Mouse (Mus musculus) left cerebral cortex, postnatal 25 days (tissue): ENCODE measurements at regions not wholly inside any gene's neighbourhood (a gene's known extent, or its start where the extent isn't known, plus 50 kb on each side); places are given as distances from the start of the nearest gene placed in this dataset.
A peak's percentile ranks its signal among the peaks of the same experiment; 100 is the strongest.

Source experiments
- DNase-seq, 2 experiments: peaks; one replicate each; pipeline ENCODE4 v3.0.0; 2022; ENCODE audit warnings: low spot score in 2 of 2, mixed read lengths in 1 of 2
- intact Hi-C: fragments of 180-260 bp; cut with DNase I; formaldehyde crosslinking; loops from one replicate; pipeline ENCODE4 v1.15.1; 2025

DNA sequence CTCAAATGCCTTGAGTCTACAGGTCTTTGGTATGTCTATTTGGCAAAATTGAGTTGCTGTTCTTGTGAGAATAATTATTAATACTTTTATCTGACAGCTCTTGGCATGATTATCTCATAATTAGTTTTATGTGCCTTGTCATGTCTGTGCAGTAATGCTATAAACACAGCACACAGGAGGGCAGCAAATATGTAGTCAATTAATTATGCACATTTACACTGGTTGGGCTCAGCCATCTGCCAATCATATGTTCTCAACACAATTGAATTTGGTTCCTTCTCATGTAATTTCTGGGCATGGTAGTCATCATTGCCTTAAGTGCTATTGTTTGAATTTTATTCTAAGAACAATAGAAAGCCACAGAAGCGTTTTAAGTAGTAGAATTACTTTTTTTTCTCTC, 1650.7 kb upstream of the Tenm2 start:
- DNase-seq, result no peak
- intact Hi-C loops, result no loop called here

DNA sequence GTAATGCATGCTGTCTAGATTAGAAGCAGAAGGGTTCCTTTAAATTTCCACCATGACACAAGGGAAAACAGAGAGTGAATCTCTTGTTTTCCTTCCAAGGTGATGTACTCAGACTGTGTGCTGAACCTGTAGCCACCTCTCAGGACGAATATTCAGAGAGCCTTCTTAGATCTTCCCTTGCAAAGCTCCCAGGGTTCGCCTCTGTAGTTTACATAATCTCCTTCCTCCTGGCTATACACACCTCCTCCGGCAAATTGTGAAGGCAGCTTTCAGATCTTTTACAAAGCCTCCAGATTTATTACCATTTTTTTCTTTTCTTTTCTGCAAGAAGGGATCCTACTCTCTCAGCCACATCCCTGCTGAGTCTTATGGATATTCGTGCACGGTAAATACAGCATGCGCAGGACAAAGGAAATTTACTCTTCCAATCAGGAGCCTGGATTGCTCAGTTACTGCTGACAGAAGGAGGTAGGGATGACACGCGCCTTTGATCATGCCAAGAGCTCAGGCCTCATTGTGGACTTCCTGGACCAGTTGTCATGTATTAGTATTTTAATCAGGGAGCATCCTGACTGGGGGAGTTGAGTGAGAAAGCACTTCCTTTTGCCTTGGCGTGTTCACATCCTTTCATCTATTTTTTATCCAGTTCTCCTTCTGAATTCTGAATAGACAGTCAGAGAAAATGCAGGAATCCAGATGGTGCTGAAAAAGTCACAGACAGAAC, 1626.0 kb upstream of the Tenm2 start:
- intact Hi-C loops, result no loop called here
- peak; percentile 42 to 85 for DNase-seq

DNA sequence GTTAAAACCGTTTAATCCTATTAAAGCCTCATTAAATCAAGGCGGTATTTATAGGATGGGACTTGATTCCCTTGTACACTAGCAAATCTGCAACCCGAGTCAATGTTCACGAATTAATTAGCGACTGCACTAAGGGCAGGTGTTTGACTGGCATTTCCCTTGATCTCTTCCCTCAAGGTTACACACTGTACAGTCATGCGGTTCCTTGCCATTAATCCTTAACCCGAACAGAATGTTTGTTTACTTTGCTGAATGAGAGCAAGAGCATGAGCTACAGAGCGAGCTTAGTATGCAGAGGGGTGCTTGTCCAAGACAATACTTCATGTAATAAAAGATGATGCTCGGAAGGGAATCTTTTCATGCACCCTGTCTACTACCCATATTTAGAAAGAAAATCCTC, 1620.9 kb upstream of the Tenm2 start:
- no peak for DNase-seq
- intact Hi-C loops, result no loop called here

DNA sequence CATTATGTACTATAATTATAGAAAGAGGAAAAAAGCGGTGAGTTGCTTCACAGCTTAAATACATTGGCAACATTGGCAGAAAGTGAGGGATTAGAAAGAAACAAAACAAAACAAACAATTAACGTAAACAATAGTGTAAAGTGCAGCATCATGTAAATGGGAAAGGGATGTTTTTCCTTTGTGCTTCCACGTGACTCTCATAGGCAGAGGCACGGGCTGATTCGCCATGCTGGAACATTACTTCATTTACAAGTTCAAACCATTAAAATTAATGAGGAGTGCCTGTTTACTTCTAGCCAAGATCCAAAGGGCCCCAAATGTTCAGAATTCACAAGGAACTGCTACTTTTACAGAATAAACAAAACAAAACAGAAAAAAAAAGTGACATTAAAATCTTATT, 1593.4 kb upstream of the Tenm2 start:
- intact Hi-C loops, result no loop called here
- DNase-seq, result no peak

DNA sequence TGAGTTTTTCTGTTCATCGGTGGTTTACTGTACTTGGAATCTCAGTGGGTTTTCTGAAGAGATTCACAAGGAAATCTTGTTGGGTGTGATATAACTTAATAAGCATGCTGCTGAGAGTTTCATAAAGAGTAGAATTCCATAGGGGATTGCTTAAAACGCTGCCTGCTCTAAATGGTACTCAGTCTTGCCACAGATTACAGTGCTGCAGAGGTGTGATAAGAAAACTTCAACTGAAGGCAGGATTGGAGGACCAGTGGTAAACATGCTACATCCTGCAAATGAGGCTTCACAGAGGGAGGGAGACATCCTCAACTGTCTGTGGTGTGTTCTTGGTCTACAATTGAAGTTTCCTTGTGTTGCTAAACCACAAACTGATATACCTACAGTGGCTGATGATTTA, 1592.6 kb upstream of the Tenm2 start:
- intact Hi-C loops, result no loop called here
- no peak for DNase-seq

GRCm38 (mm10) chr11:38825172-38825753, 1589.5 kb upstream of the Tenm2 start:
- DNase-seq, result no peak
- intact Hi-C loops, result no loop called here

GRCm38 (mm10) chr11:38818141-38818540, 1582.4 kb upstream of the Tenm2 start:
- DNase-seq, result no peak
- intact Hi-C loops, result no loop called here

DNA sequence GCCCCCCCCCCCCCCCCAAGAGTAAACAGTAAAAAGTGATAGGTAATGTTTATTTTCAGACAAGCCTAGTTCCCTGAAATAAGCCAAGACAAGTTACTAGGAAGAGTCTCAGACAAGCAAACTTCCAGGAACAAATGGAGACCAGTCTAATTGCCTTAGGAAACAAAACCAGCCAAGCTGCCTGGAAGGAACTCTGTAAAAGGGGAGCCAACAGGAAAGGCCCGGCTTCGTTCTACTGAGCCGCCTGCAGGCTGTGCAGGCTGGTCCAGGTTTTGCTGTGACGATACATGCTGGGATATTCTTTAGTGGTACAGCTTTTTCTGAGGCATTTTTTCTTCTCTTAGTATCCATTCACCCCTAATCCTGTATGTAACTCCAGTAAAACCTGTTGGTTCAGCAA, 1547.8 kb upstream of the Tenm2 start:
- DNase-seq, result no peak
- intact Hi-C loops, result no loop called here

GRCm38 (mm10) chr11:38779585-38779984, 1543.8 kb upstream of the Tenm2 start:
- intact Hi-C loops, result no loop called here
- no peak for DNase-seq

DNA sequence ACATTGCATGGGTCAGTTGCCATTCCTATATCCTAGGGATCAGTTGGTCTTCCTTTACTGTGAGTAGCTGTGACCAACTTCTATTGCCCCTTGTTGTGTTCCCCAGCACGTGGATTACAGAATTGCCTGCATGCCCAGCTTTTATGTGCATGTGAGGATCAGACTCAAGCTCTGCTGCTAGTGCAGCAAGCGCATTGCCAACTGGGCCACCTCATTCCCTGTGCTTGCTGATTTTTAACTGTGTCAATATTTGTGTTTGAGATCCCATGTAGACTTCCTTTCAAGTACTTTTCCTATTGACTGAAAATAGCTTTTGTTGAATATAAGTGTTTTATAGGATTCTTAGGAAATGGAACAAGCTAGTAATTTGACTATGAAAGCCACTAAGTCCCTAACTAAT, 1526.5 kb upstream of the Tenm2 start:
- no peak for DNase-seq
- intact Hi-C loops, result no loop called here

DNA sequence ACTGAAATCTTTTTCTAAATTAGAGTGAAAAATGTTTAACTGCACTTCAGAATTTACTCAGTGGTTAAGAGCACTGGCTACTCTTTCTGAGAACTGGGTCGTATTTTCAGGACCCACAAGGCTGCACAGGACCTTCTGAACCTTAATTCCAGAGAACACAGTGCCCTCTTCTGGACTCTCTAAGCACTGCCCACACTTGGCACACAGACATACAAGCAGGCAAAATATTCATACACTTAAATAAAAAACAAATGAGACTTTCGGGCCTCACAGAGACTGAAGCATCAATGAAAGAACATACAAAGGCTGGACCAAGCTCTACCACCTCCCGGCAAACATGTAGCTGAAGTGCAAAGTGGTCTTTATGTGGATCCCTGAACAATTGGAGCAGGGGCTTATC, 1511.8 kb upstream of the Tenm2 start:
- peak; percentile 12 to 43 for DNase-seq
- intact Hi-C loops, result no loop called here

DNA sequence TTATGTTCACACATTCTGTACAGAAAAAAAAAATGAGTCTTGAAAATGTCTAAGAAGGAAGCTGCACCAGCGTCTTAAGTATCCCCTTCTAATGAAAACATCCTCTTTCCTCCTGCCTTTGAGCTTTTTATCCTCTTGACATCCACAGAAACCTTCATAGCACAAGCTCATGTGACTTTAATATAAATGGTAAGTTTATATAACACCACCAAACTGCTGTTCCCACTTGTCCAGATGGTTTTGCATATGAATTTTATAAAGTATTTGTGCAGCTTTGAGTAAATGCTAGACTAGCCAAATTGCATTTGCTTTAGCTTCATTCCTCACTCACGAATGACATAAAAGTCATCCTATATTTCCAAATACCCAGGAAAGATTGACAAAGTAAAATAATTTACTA, 1493.3 kb upstream of the Tenm2 start:
- intact Hi-C loops, result no loop called here
- peak in 1 of 2 experiments; percentile 76 for DNase-seq

DNA sequence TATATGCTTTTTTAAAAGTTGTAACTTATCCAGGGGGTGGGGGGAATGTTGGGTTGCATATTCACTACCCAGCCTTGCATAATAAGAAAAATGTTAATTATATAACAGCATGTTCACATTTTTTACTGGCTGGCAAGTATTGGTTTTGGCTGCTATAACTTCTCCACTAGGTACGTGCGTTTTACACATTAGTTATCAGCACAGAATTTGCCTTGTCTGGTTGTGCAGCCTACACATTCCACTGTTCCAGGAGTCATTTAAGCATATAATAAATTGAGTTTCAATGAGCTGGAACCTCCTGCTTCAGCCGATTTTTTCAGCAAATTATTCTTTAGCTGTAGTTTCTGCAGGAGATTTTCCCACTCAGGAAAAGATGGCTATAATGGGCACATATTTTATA, 1479.9 kb upstream of the Tenm2 start:
- peak in 1 of 2 experiments; percentile 7 for DNase-seq
- intact Hi-C loops, result no loop called here

GRCm38 (mm10) chr11:38681264-38681663, 1445.5 kb upstream of the Tenm2 start:
- peak in 1 of 2 experiments; percentile 2 for DNase-seq
- intact Hi-C loops, result no loop called here

DNA sequence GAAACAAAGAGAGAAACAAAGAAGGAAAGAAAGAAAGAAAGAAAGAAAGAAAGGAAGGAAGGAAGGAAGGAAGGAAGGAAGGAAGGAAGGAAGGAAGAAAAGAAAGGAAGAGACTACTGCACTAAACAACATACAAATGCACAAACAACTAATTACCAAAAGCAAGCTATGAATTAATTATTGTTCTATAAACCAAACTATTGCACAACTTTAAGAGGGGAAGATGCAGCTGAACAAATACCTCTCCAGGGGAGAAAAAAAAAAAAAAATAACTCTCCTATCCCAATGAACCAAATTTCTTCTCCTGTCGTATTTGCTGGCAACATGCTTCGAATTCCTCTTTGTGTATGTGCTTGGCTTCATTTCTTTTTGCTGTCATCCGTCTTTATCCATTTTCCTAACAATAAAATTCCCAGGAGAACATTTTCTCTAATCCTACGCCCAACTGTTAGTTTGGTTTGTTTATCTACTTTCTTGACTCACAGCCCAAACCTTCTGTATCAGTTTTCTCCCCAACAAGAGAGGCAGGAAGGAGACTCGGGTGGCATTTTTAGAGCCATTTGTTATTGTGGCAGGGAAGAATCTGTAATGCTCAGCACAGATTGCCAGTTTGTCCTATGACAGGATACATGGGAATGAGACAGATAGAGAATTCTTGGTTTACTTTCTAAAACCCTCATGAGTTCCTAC, 1437.7 kb upstream of the Tenm2 start:
- intact Hi-C loops, result no loop called here
- peak in 1 of 2 experiments; percentile 23 for DNase-seq
